Mouse (Mus musculus) liver, embryonic 12.5 days (tissue): ENCODE data around the gene Ipo9. TPM values are rescaled to one million over a fixed set of nuclear protein-coding genes. Genes with fewer than 3 reads are reported as not detected.
A peak's percentile ranks its signal among the peaks of the same experiment; 100 is the strongest.

Experiments used
- ATAC-seq: fragments of 200-750 bp; cut with Nextera tagmentation; 2 replicates; pipeline ENCODE4 v1.8.0; 2017; ENCODE audit warnings: moderate number of reproducible peaks, mild to moderate bottlenecking, moderate library complexity
- H3K27ac ChIP-seq: fragments of 300-500 bp; sonication (generic); 2 replicates; pipeline ENCODE4 v1.5.1; 2016; ENCODE audit warnings: mild to moderate bottlenecking
- H3K27me3 ChIP-seq: fragments of 300-500 bp; sonication (generic); replicated peaks from 2 replicates; pipeline ENCODE4 v1.6.1; 2016; ENCODE audit warnings: mild to moderate bottlenecking, moderate library complexity
- H3K36me3 ChIP-seq: fragments of 300-500 bp; sonication (generic); 2 replicates; pipeline ENCODE4 v1.6.1; 2016; ENCODE audit warnings: mild to moderate bottlenecking, moderate library complexity
- H3K4me1 ChIP-seq: fragments of 300-500 bp; sonication (generic); 2 replicates; pipeline ENCODE4 v1.6.1; 2016
- H3K4me2 ChIP-seq: fragments of 300-500 bp; sonication (generic); 2 replicates; pipeline ENCODE4 v1.6.1; 2016; ENCODE audit warnings: mild to moderate bottlenecking, moderate library complexity
- H3K4me3 ChIP-seq: fragments of 300-500 bp; sonication (generic); 2 replicates; pipeline ENCODE4 v1.5.1; 2016; ENCODE audit warnings: mild to moderate bottlenecking, moderate library complexity
- H3K9ac ChIP-seq: fragments of 300-500 bp; sonication (generic); 2 replicates; pipeline ENCODE4 v1.6.1; 2016; ENCODE audit warnings: mild to moderate bottlenecking, moderate library complexity
- H3K9me3 ChIP-seq: fragments of 300-500 bp; sonication (generic); replicated peaks from 2 replicates; pipeline ENCODE4 v1.6.1; 2016; ENCODE audit warnings: mild to moderate bottlenecking, moderate library complexity
- WGBS: fragments of 180-500 bp; shearing (Covaris S2); methylation state at CpG from one replicate; pipeline ENCODE4 v1.1.7; 2016; ENCODE audit not compliant: insufficient replicate concordance; 5-methylcytosine and 5-hydroxymethylcytosine counted together
- polyA plus RNA-seq: library from polyadenylated mRNA; unstranded; fragments of >200 nt; fragmentation: Nextera tagmentation; extraction: Ambion mirVana; gene quantifications from 2 replicates; pipeline ENCODE4 v1.2.1, GENCODE M21; 2016

The Ipo9 gene
- polyA plus RNA-seq, 1 experiment from 2014 or later = 53.6 TPM

DNA sequence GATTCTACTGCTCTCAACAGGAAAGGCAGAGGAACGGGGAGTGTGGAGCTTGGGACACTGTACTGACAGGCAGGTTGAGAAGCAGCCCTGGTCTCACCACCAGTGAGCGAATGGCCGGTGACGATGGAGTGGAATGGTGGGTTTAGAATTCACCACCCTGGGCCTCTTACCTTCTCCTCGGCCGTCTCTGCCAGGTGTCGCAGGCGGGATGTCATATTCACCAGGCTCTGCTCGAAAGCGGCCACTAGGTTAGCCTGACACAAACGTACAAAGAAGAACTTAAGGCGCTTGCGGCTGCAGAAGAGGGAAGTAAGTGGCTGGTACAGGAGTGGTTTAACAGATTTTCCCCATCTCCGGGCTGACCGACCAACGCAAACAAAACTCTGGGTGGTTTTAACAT, 30.2 kb upstream of the Ipo9 start:
- no peak for ATAC-seq
- Histone ChIP-seq H3K9me3 (no peaks in the 10 kb centered on the region), H3K4me1 (no peaks in the 10 kb centered on the region), H3K9ac (no peak overlapping the region), H3K4me2 (no peak overlapping the region), H3K27me3 (no peaks in the 10 kb centered on the region), H3K4me3 (no peak overlapping the region), H3K27ac (no peak overlapping the region), H3K36me3 (peaks cover 16% of the 10 kb centered on the region; the same call in 1 of the 2 replicates)
- 80% methylated on average over 16 of the region's 16 CpGs for WGBS

DNA sequence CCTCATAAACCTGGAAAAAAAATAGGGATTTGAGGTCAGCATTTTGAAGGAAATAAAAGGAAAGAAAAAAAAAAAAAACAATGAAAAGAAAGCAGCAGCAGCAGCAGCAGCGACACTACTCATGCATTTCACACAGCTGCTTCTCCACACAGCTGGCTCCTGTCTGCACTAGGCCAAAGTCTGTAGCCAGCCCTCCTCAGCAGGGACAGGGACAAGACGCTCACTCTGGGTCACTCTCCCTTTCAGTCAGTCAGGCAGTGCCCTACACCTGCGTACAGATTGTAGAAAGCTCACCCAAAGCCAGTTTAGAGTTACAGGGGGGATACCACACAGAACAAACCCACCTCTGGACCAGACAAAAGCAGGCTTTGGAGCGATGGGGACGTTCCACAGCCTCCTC, 27.6 kb upstream of the Ipo9 start:
- no peak overlapping the region for H3K4me3 ChIP-seq
- no peaks in the 10 kb centered on the region for H3K9me3 ChIP-seq
- ATAC-seq = no peak
- no peak overlapping the region for H3K9ac ChIP-seq
- 83% methylated on average over 5 of the region's 5 CpGs for WGBS
- H3K36me3 ChIP-seq = peaks cover 31% of the 10 kb centered on the region
- no peaks in the 10 kb centered on the region for H3K4me1 ChIP-seq
- H3K4me2 ChIP-seq = no peak overlapping the region
- no peaks in the 10 kb centered on the region for H3K27me3 ChIP-seq
- no peak overlapping the region for H3K27ac ChIP-seq

DNA sequence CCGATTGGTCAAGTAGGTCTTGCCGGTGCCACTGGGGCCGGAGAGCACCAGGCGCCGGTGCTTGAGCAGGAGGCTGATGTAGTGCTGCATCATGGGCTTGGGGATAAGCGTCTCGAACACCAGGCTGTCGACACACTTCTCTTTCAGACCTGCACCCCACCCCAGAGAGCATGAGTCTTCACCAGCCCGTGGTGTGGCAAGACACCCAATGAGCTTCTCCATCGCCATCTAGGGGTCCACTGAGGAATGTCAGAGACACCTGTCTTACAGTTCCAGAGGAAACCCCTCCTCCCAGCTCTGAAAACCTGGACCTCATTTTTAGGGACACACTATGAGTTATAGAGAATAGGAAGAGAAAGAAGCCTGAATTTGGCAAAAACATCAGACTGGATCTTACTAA, 22.0 kb upstream of the Ipo9 start:
- Histone ChIP-seq H3K27ac (no peak overlapping the region), H3K9me3 (no peaks in the 10 kb centered on the region), H3K4me3 (no peak overlapping the region), H3K36me3 (peaks cover 48% of the 10 kb centered on the region), H3K4me1 (no peaks in the 10 kb centered on the region), H3K9ac (no peak overlapping the region), H3K4me2 (no peak overlapping the region), H3K27me3 (no peaks in the 10 kb centered on the region)
- 61% methylated on average over 10 of the region's 10 CpGs for WGBS
- ATAC-seq = no peak

DNA sequence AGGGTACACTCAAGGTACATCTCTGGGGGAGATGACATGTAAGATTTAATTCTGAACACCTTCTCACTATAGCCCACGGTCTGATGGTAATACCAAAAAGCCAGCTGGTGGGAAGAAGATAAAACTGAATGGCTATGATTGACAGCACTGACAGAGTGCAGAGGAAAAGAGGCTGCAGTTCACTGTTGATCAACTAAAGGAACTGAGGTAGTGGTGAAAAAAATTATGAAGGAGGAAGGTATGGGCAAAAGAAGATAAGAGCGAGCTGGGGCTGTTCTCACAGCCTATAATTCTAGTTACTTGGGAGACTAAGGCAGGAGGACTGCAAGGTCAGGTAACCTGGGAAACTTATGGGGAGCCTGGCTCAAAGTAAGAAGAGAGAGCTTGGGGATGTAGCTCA, 21.1 kb upstream of the Ipo9 start:
- Histone ChIP-seq H3K4me2 (no peak overlapping the region), H3K9me3 (no peaks in the 10 kb centered on the region), H3K9ac (no peak overlapping the region), H3K27me3 (no peaks in the 10 kb centered on the region), H3K4me3 (no peak overlapping the region), H3K27ac (no peak overlapping the region), H3K36me3 (peaks cover 48% of the 10 kb centered on the region), H3K4me1 (no peaks in the 10 kb centered on the region)
- WGBS = 19% methylated on average over 2 of the region's 2 CpGs
- ATAC-seq = no peak

DNA sequence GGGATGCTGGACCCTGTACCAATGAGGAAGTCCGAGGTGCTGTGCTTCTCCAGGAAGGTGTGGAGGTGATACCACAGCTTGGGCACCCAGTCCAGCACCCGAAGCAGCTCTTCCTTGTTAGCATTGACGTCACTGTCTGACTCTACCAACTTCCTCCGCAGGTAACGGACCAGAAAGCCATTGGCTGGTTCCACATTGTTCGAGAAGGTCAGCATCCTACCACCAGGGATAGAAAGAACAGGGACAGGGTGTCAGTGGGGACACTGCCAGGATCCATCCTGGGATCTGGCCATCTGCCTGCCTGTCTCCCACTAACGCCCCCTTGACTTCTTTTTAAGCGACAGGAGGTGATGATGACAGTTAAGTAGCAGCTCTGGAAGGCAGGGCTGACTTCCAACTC, 19.6 kb upstream of the Ipo9 start:
- Histone ChIP-seq H3K36me3 (peaks cover 47% of the 10 kb centered on the region), H3K27me3 (no peaks in the 10 kb centered on the region), H3K9ac (no peak overlapping the region), H3K4me1 (no peaks in the 10 kb centered on the region), H3K27ac (no peak overlapping the region), H3K9me3 (no peaks in the 10 kb centered on the region), H3K4me3 (no peak overlapping the region), H3K4me2 (no peak overlapping the region)
- 78% methylated on average over 8 of the region's 8 CpGs for WGBS
- ATAC-seq = no peak

DNA sequence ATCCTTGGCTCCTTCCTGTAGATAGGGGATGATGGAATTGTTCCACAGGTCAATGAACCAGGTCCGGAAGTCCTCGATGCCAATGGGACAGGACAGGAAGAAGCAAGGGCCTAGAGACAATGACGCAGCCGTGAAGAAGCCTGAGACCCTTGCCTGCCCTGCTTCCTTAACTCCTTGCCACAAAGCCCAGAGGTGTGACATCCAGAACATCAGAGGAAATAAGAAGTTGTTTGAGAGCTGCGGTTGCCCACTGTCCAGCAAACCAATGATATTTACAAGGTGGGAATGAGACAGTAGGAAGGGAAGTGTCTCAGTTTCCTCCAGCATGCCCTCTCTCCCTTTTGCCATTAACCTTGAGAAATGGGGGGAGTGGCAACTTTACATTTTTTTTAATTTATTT, 18.6 kb upstream of the Ipo9 start:
- Histone ChIP-seq H3K27me3 (no peaks in the 10 kb centered on the region), H3K9me3 (no peaks in the 10 kb centered on the region), H3K4me3 (no peak overlapping the region), H3K36me3 (peaks cover 39% of the 10 kb centered on the region), H3K27ac (no peak overlapping the region), H3K9ac (no peak overlapping the region), H3K4me1 (no peaks in the 10 kb centered on the region), H3K4me2 (no peak overlapping the region)
- WGBS = 73% methylated on average over 5 of the region's 5 CpGs
- ATAC-seq = no peak

DNA sequence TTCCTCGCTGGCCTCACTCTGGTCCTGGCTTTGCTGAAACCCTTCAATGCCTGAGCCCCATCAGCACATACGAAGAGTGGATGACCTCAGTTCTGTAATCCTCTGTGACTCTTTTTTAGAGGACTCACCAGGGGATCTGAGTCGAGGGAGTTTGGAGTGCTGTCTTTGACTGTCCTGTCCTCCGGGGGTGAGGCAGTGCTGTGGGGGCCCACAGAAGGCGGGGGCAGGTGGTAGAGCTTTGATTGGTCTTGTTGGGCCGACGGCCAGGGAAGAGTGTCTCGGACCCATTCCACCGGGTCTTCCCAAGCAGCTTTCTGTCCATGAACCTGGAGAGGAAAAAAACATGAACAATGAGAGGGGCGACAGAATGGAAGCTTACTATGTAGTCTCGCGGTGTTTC, 13.2 kb upstream of the Ipo9 start:
- ATAC-seq = no peak
- H3K36me3 ChIP-seq = peaks cover 18% of the 10 kb centered on the region
- H3K27ac ChIP-seq = no peak overlapping the region
- no peaks in the 10 kb centered on the region for H3K9me3 ChIP-seq
- no peak overlapping the region for H3K4me2 ChIP-seq
- H3K4me3 ChIP-seq = no peak overlapping the region
- H3K4me1 ChIP-seq = no peaks in the 10 kb centered on the region
- 80% methylated on average over 12 of the region's 12 CpGs for WGBS
- no peak overlapping the region for H3K9ac ChIP-seq
- no peaks in the 10 kb centered on the region for H3K27me3 ChIP-seq

DNA sequence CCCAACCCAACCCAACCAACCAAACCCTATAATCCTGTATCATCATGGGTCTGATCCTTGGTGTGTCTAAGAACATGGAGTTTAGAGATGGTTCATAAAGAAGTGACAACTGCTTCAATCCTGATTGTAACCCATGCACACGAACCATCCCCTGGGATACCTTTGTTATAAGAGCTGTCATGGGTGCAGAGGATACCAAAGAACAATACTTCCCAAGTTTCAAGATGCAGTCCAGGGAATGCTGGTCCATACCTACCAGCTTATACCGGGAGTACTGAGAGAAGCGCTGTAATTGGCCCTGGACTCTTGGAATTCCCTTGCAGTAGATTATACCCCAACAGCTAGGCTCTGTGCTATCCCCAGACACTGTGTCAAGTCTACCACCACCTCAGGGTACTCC, 11.6 kb upstream of the Ipo9 start:
- no peak overlapping the region for H3K4me2 ChIP-seq
- H3K27ac ChIP-seq = no peak overlapping the region
- no peak overlapping the region for H3K4me3 ChIP-seq
- H3K9me3 ChIP-seq = no peaks in the 10 kb centered on the region
- H3K36me3 ChIP-seq = peaks cover 16% of the 10 kb centered on the region
- no peak overlapping the region for H3K9ac ChIP-seq
- H3K27me3 ChIP-seq = no peaks in the 10 kb centered on the region
- ATAC-seq = no peak
- no peaks in the 10 kb centered on the region for H3K4me1 ChIP-seq
- 77% methylated on average over 3 of the region's 3 CpGs for WGBS

DNA sequence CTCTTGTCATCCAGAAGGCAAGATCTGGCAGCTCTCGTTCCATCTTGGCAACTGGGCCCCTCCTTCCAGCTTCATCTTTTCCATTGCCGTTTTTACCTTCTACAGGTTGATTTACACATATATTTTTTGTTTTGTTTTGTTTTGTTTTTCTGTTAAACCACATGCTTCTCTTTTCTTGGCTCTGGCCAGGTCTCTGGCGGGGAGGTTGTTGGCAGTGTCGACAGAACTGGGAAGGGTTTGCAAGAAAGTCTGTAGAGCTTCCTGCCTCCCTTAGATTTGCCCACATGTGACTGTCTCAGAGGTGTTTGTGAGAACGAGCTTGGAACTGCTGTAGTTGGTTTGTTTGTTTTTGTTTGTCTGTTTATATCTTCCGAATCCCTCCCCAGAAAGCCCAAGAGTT, 10.7 kb upstream of the Ipo9 start:
- Histone ChIP-seq H3K4me2 (no peak overlapping the region), H3K9me3 (no peaks in the 10 kb centered on the region), H3K9ac (no peak overlapping the region), H3K4me3 (no peak overlapping the region), H3K27ac (no peak overlapping the region), H3K4me1 (peaks cover 5% of the 10 kb centered on the region; the same call in 1 of the 2 replicates), H3K27me3 (no peaks in the 10 kb centered on the region), H3K36me3 (peaks cover 16% of the 10 kb centered on the region)
- no peak for ATAC-seq
- WGBS = 74% methylated on average over 6 of the region's 6 CpGs

DNA sequence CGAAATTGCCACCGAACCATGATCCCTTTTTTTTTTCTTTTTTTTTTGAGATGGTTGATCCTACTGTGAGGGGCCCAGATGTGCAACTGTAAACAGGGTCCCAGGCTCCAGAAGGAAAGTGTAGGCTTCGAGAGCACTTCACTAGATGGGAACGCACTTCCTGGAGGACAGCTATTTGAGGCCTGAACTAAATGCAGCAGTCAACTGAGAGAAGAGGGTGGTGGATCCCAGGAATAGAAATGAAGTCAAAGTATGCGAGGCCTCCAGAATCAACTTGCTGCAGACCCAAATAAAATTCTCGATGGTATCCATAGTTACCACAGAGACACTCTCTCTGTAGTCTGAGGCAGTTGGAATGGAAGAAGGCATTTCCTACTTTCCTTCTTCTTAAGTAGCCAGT, 8.5 kb upstream of the Ipo9 start:
- H3K9ac ChIP-seq = no peak overlapping the region
- H3K4me2 ChIP-seq = no peak overlapping the region
- H3K4me1 ChIP-seq = peaks cover 13% of the 10 kb centered on the region
- H3K9me3 ChIP-seq = no peaks in the 10 kb centered on the region
- H3K36me3 ChIP-seq = peaks cover 16% of the 10 kb centered on the region
- no peak overlapping the region for H3K27ac ChIP-seq
- no peak for ATAC-seq
- no peaks in the 10 kb centered on the region for H3K27me3 ChIP-seq
- H3K4me3 ChIP-seq = no peak overlapping the region
- WGBS = 77% methylated on average over 6 of the region's 6 CpGs

DNA sequence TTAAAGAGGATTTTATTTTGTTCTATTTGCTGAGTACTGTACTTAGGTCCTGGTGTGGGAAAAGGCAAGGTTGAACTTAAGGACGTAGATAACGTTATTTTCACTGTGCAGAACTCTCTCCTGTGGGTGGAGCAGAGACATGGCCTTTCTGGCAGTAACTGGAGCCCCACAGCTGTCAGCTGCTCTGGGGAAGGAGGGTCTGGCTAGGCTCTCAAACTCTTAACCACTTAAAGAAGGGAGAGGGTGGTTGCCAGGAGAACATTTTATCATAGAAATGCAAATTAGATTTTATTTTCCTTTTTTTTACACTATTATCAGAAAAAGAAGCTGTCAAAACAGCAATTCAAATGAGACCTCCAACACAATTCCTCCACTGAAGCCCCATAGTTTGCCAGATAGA, 5.5 kb upstream of the Ipo9 start:
- H3K4me2 ChIP-seq = no peak overlapping the region
- H3K9ac ChIP-seq = no peak overlapping the region
- ATAC-seq = peak; percentile 61; the same call in 1 of the 2 replicates
- H3K9me3 ChIP-seq = no peaks in the 10 kb centered on the region
- no peaks in the 10 kb centered on the region; the same call in 1 of the 2 replicates for H3K27me3 ChIP-seq
- WGBS = 9% methylated on average over 2 of the region's 2 CpGs
- no peak overlapping the region for H3K4me3 ChIP-seq
- H3K4me1 ChIP-seq = peaks cover 19% of the 10 kb centered on the region
- no peak overlapping the region for H3K27ac ChIP-seq
- H3K36me3 ChIP-seq = no peaks in the 10 kb centered on the region

DNA sequence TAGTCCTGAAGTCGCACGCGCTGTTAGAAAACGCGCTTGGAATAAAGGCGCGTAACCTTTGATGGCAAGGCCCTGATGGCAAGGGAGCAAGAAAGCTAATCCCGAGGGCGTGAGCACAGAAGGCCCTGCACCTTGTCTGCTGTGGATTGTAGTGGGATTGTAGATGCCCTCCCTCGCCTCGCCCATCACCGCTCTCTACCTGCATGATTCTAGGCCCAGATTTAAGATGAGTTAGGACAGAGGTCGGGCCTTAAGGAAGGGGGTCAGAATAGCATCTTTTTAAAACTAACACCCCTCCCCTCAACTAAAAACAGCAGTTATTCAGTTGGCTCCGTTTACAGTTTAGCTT, 344 bp upstream of the Ipo9 start:
- peak overlapping the region; percentile 89 for H3K9ac ChIP-seq

DNA sequence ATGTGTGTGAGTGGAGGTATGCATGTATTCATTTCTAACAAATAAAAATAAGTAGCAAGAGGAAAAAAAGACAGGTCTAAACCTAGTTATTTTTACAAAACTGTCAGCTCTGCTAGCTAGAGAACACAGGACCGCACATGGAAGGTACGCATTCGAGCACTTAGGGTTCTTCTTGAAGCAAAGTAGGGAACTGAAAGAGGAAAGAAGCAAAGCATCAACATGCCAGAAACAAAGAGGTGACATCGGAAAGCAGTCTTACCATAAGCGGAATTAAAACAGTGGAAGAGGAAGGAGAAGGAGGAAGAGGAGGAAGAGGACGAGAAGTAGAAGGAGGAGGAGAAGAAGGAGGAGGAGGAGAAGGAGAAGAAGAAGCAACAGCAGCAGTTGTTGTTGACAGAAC, 2.9 kb downstream of the Ipo9 start:
- Histone ChIP-seq H3K36me3 (peaks cover 35% of the 10 kb centered on the region), H3K9ac (no peak overlapping the region), H3K27me3 (no peaks in the 10 kb centered on the region; the same call in 1 of the 2 replicates), H3K4me2 (no peak overlapping the region), H3K9me3 (no peaks in the 10 kb centered on the region), H3K27ac (no peak overlapping the region), H3K4me1 (peaks cover 40% of the 10 kb centered on the region), H3K4me3 (no peak overlapping the region)
- ATAC-seq = no peak
- 73% methylated on average over 6 of the region's 6 CpGs for WGBS

More for the DNA sequence above, 344 bp upstream of the Ipo9 start:
- Histone ChIP-seq H3K36me3 (peaks cover 13% of the 10 kb centered on the region), H3K4me3 (peak overlapping the region; percentile 90), H3K27ac (peak overlapping the region; percentile 38; the same call in 1 of the 2 replicates), H3K27me3 (no peaks in the 10 kb centered on the region; the same call in 1 of the 2 replicates), H3K4me2 (peak overlapping the region; percentile 73), H3K4me1 (peaks cover 45% of the 10 kb centered on the region), H3K9me3 (no peaks in the 10 kb centered on the region)
- WGBS = 3% methylated on average over 14 of the region's 14 CpGs
- ATAC-seq = peak; percentile 73
